In genomic region chr13:54873882-54874281, GRCm38 (mm10) we compare ENCODE assay signal across 13 mouse cellular contexts.
DNase-seq lines count a peak whose midpoint lies in the region; ATAC-seq lines count a peak whose summit lies in the region.
"Had no signal": no experiment of that assay in that cellular context is flagged by ENCODE, and none has a peak within 500 bp of the region (broad histone marks: within the 10 kb centered on the region; RNA-seq: fewer than 3 reads in every experiment).

No protein-coding gene starts in this region.

- peak overlapping the region; percentile 57 for H3K4me2 ChIP-seq in forebrain, embryonic 15.5 days (replicated peaks)
- peak overlapping the region; percentile 61 for H3K4me2 ChIP-seq in hindbrain, embryonic 16.5 days (ENCODE audit: low read length)
- peak overlapping the region; percentile 48 for H3K4me2 ChIP-seq in midbrain, embryonic 16.5 days (ENCODE audit: low read length)

- no peak for DNase-seq in forebrain, embryonic 10.5 days (ENCODE audit: extremely low spot score, low spot score)
- DNase-seq in kidney, postnatal 10 days = no peak
- DNase-seq in frontal cortex, postnatal 10 days (ENCODE audit: low spot score in 2 of 2) = no peak
- DNase-seq in natural killer cell, adult 2 months (ENCODE audit: low spot score in 2 of 2) = no peak
- DNase-seq: adrenal gland, adult 8-10 months; cerebellum, adult 8-10 months; heart, adult 11 months; lung, embryonic 14.5 days had no signal

- H3K9ac ChIP-seq in forebrain, embryonic 15.5 days (replicated peaks) = peak overlapping the region; percentile 53; the same call in 1 of the 2 replicates
- peak overlapping the region; percentile 62 for H3K9ac ChIP-seq in hindbrain, embryonic 16.5 days (ENCODE audit: low read depth, low read length)
- no peak overlapping the region; the same call in 1 of the 2 replicates for H3K9ac ChIP-seq in midbrain, embryonic 16.5 days (ENCODE audit: low read depth, low read length)
- H3K9ac ChIP-seq: lung, embryonic 14.5 days had no signal

- H3K9me3 ChIP-seq in forebrain, embryonic 10.5 days = no peaks in the 10 kb centered on the region
- no peaks in the 10 kb centered on the region for H3K9me3 ChIP-seq in forebrain, embryonic 15.5 days
- H3K9me3 ChIP-seq in hindbrain, embryonic 16.5 days (ENCODE audit: control insufficient read depth, low read length) = no peaks in the 10 kb centered on the region
- no peaks in the 10 kb centered on the region for H3K9me3 ChIP-seq in midbrain, embryonic 16.5 days (replicated peaks; ENCODE audit: control insufficient read depth, low read length, poor library complexity, severe bottlenecking)

- H3K27me3 ChIP-seq in forebrain, embryonic 10.5 days (ENCODE audit: poor library complexity, severe bottlenecking) = peaks cover 76% of the 10 kb centered on the region
- H3K27me3 ChIP-seq in forebrain, embryonic 15.5 days = no peaks in the 10 kb centered on the region
- no peaks in the 10 kb centered on the region; the same call in 1 of the 2 replicates for H3K27me3 ChIP-seq in hindbrain, embryonic 16.5 days (replicated peaks; ENCODE audit: control insufficient read depth, insufficient read depth, low read length)
- H3K27me3 ChIP-seq in midbrain, embryonic 16.5 days (ENCODE audit: control insufficient read depth, insufficient read depth, low read depth, low read length) = no peaks in the 10 kb centered on the region

- peak overlapping the region; percentile 49 for H3K4me3 ChIP-seq in forebrain, embryonic 10.5 days
- peak overlapping the region; percentile 27; the same call in 1 of the 2 replicates for H3K4me3 ChIP-seq in forebrain, embryonic 15.5 days
- no peak overlapping the region; the same call in 1 of the 2 replicates for H3K4me3 ChIP-seq in hindbrain, embryonic 16.5 days (ENCODE audit: low read length)
- H3K4me3 ChIP-seq in midbrain, embryonic 16.5 days (ENCODE audit: low read depth, low read length) = no peak overlapping the region

- no peak for ATAC-seq in forebrain, embryonic 15.5 days (replicated peaks)
- ATAC-seq in hindbrain, embryonic 16.5 days = no peak
- ATAC-seq in midbrain, embryonic 16.5 days = no peak
- no peak for ATAC-seq in inflammation-experienced regulatory T-cells, adult 6 months

- 52% methylated on average over 9 of the region's 9 CpGs for WGBS in forebrain, embryonic 10.5 days
- 45% methylated on average over 9 of the region's 9 CpGs for WGBS in forebrain, embryonic 15.5 days
- 41% methylated on average over 9 of the region's 9 CpGs for WGBS in hindbrain, embryonic 16.5 days
- WGBS in midbrain, embryonic 16.5 days = 29% methylated on average over 9 of the region's 9 CpGs

- peak overlapping the region; percentile 88 for H3K27ac ChIP-seq in forebrain, embryonic 10.5 days
- H3K27ac ChIP-seq in forebrain, embryonic 15.5 days (replicated peaks) = peak overlapping the region; percentile 78
- H3K27ac ChIP-seq in hindbrain, embryonic 16.5 days (ENCODE audit: low read depth, low read length) = peak overlapping the region; percentile 85
- H3K27ac ChIP-seq in midbrain, embryonic 16.5 days (ENCODE audit: low read length) = peak overlapping the region; percentile 88
- H3K27ac ChIP-seq: kidney, postnatal 0 days had no signal

- peaks cover 46% of the 10 kb centered on the region for H3K4me1 ChIP-seq in forebrain, embryonic 10.5 days
- H3K4me1 ChIP-seq in forebrain, embryonic 15.5 days = peaks cover 24% of the 10 kb centered on the region
- peaks cover 17% of the 10 kb centered on the region for H3K4me1 ChIP-seq in hindbrain, embryonic 16.5 days (ENCODE audit: control insufficient read depth, insufficient read depth, low read depth, low read length)
- H3K4me1 ChIP-seq in midbrain, embryonic 16.5 days (ENCODE audit: control insufficient read depth, insufficient read depth, low read length) = peaks cover 23% of the 10 kb centered on the region

- H3K36me3 ChIP-seq in forebrain, embryonic 10.5 days (replicated peaks) = no peaks in the 10 kb centered on the region
- no peaks in the 10 kb centered on the region for H3K36me3 ChIP-seq in forebrain, embryonic 15.5 days
- no peaks in the 10 kb centered on the region for H3K36me3 ChIP-seq in hindbrain, embryonic 16.5 days (ENCODE audit: control insufficient read depth, insufficient read depth, low read length)
- no peaks in the 10 kb centered on the region for H3K36me3 ChIP-seq in midbrain, embryonic 16.5 days (ENCODE audit: control insufficient read depth, insufficient read depth, low read length)

Comparison
In these comparisons a context has a peak if more than half of its experiments do, and no peak if none do; other contexts are left out.
1. H3K4me3 ChIP-seq: peak in forebrain, embryonic 10.5 days (single experiment) and forebrain, embryonic 15.5 days (single experiment); none in hindbrain, embryonic 16.5 days (single experiment) and midbrain, embryonic 16.5 days (single experiment).
2. Peak in every context shown above with its lines, with median percentiles within 50 percentile points of each other: H3K27ac ChIP-seq and H3K4me2 ChIP-seq.